Mouse (Mus musculus) adrenal gland, adult 8-10 months (tissue): ENCODE results near the gene Bfar. TPM values are rescaled to one million over a fixed set of nuclear protein-coding genes. Genes with fewer than 3 reads are reported as not detected.
"Not testable (repeated sequence)": the region's sequence is repeated elsewhere in the genome, so short reads cannot be mapped to it uniquely, and the experiment has no call there.

Source experiments
- DNase-seq: peaks from one replicate; pipeline ENCODE4 v3.0.0; 2022
- total RNA-seq, 4 experiments: library from RNA; stranded (reverse); gene quantifications; 2 replicates each; pipeline ENCODE4 v1.2.4; 2022

Gene Bfar
- total RNA-seq: 10 to 100 TPM; 43.5 to 62.5 (median 52.2) TPM

DNA sequence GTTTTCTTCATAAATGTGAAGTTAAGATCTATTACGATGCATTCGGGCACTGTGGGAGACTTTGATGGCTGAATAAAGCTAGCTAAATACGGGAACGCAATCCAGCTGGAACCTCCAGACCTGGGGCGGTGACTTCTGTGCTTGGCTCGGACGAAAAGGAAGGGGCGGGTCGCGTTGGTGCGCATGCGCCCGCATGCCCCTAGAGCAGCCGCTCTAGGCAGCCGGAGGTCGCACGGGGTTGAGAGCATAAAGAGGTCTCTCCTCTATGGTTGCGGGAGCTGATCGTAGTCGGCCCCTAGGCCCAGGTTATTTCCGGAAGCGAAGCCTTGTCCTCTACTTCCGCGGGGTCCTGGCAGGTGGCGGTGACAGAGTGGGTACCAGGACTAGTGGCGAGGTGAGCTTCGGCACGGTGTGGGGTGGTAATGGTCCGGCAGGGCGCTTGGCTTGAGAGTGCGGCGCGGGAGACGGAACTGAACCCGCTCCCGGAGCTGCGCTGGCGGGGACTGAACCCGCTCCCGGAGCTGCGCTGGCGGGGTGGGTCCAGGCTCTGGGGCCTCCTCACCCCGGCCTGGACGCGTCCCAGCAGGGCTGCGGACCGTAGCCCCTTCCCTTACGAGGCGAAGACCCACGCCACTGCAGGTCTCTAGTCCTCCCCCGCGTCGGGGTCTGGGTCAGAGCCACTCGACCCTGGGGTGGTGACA is at the start of gene Bfar, which contains the start of gene 3110001I22Rik:
Gene Bfar (plus strand): TSS at position 174 of the 701 bp plus-strand sequence.
Gene 3110001I22Rik (plus strand): TSS at position 245 of the 701 bp plus-strand sequence.
- peak; percentile 89 for DNase-seq

DNA sequence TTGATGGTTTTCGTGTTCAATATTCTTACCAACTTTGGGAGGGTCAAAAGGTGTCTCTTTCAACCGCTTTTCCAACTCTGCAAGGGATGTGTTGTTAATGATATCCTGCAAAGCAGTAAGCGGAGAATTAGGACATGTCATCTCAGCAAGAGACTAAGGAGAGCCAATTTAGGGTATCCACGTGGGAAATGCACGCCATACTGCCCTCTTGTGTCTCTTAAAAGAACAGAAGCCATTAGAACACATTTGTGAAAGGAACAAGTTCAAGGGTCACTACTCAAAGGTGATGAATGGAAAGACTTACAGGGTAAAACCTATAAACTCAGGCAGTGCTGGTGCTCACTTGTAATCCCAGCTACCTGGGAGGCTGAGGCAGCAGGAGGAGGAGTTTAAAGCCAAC is 43.3 kb upstream of the Bfar start:
- no peak for DNase-seq

DNA sequence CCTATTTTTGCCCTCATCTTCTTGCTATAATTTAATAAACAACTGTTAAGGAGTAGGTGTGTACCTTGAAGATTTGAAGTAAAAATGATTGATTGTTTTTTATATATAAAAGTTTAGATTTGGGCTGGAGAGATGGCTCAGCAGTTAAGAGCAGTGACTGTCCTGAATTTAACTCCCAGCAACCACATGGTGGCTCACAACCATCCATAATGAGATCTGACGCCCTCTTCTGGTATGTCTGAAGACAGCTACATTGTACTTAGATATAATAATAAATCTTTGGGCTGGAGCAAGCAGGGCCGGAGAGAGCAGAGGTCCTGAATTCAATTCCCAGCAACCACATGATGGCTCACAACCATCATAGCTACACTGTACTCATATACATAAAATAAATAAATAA is 33.5 kb upstream of the Bfar start:
- not testable (repeated sequence) for DNase-seq

DNA sequence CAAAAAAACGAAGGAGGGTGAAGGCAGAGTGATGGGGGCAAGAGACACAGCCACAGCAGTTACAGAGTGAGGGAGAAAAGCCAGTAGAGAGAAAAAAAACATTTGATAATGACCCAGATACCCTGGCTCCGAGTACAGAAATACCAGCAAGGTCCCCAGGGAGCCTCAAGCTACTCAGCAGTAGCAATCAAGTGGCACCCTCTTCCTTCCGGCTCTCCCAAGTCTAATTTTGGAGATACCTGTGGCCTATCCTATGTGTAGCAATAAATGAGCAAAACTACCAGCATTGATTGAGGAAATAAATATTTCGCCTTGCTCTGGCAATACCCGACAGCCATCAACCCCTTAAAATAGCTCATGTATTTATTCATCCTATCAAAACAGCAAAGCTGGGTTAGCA is 32.1 kb upstream of the Bfar start:
- no peak for DNase-seq

DNA sequence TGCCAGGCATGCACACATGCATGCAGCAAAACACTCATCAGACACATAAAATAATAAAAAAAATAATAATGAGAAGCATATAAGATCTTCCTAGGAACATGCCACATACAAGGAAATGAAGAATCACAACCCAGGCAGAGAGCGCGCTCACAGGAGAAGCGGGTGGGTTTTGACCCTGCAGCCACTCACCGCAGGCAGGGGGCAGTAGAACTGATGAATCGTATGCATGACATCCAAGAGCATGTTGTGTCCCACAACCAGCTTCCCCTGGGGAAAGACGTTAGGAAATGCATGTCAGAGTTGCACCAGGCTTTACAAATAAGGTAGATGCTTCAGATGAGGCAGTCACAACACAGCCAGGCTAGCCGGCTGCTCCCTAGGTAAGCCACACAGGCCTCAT is 31.6 kb upstream of the Bfar start:
- DNase-seq: no peak

DNA sequence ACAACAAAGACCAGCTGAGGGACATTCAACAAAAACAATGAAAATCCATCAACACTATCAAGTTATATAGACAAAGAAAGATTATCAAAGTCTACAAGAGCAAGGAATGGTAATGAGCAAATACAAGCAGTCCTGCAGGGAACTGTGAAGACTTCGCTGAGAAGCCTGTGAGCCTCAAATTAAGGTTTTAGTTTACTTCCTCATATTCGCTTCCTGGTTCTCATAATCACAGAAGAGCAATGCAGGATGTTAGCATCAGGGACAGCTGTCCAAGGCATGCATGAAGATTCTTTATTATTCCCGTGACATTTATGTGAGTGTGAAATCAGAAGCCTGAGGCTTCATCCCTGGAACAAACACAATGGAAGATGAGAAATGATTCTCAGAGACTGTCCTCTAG is 27.2 kb upstream of the Bfar start:
- no peak for DNase-seq

DNA sequence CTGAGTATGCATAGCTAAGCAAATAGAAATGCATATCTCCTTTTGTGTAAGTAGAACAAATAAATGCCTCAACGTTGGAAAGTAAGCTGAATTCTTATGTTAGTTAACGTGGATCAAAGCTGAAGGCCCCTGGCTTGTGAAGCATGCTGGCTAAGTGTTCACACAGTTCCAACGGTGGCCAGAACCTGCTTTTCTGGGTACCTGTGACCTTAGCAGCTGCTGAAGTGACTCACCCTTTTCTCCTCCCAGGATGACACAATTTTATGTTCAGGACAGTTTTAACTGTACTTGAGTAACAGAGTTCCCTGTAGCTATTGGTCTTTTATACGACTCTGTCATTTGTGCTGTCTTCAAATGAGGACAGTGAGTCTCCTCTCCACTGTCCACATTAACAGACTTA is 25.7 kb upstream of the Bfar start:
- DNase-seq: no peak

DNA sequence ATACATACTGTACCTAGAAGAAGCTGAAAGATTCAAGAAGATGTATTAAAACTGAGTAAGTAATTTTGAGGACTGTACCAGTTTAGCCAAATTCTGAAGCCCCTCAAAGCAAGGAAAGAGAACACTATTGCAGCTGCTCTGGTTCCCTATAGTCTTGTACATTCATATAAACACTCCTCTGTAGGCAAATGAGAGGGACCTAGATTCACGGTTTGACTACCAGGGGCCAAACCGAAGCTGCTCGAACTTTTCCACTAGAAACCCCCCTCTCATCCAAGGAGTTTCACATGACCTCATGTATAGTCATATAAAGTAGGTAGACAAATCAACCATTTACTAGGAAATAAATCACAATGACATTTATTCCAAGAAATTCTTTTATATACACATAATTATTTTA is 12.8 kb upstream of the Bfar start:
- no peak for DNase-seq

DNA sequence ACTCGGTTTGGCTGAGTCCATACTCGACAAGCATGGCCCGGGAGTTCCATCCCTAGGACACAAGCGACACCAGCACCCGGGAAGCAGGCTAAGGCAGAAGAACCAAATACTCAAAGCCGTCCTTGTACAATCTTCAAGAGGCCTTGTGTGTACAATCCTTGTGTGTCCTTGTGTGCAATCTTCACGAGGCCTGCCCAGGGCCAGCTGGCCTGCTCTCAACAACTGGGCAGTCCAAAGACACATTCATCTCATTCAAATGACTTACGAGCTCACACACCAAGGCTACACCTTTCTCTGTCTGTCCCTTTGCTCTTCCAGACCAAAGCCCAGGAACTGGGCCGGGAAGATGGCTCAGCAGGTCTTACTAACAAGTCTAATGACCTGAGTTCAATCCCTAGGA is 10.9 kb upstream of the Bfar start:
- peak; percentile 80 for DNase-seq

DNA sequence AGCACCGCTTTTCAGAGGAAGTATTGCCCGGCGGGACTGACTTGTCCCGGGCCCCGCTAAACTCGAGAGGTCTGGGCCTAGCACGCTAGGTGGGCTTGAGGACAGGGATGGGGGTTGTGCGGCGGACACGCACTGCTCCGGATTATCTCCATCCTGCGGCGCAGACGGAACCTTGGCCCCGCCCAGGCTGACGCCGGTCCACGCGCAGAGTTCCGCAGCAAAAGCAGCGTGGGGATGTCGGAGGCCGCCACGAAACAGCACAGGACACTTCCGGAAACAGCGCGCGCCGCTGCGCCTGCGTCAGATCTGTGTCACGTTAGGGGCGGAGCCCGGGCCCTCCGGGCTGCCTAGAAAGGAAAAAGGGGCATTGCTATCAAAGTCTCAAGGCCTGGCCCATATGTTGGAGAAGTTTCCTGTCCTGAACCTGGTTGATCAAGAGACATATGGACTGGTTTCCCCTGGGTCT is 3.7 kb upstream of the Bfar start, which contains the start of gene Parn:
Gene Parn (minus strand): TSS at position 293 of the 466 bp plus-strand sequence.
- peak; percentile 92 for DNase-seq

DNA sequence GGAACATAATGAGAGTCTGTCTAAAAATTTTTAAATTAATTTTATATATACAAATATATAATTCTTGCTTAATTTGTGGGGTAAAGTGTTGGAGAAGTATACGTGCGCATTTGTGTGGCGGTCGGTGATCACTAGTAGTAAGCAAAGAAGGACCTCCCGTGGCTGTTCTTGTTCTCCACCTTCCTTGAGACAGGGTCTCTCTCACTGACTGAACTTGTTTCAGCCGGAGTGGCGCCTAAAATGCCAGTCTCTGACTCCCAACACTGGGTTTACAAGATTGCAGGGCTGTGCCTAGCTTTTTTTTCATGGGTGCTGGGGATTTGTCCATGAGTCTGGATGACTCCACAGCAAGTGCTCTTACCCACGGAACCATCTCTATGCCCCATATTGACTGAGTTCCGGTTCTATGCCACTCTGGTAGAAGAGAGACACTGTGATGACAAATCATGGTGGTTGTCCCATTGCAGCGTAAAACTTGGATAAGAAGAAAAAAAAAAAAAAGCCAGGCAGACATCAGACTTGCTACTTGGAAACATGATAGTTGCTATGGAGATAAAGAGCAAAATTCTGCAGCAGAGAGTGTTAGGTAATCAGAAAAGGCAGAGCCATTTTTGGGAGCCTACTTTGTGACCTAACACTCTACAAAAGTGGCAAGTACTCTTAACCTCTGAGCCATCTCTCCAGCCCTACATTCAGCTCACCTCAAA is 3.1 kb upstream of the Bfar start:
- no peak for DNase-seq

DNA sequence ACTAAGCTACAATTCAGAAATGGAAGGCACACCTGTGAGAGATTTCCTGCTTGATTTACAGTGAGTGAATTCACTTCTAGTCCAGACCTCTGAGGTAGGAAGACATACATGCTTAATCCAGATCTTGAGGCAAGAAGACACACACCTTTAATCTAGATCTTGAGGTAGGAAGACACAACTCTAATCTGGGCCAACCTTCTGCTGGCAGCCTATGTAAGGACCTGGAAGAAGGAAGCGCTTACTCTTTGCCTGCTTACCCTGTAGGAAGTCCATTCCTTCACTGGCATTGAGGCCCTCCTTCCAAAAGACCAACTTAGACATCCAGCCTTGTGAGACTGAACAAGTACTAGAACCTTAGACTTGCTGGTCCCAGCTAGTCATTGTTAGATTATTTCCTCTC is 2.4 kb upstream of the Bfar start:
- no peak for DNase-seq

DNA sequence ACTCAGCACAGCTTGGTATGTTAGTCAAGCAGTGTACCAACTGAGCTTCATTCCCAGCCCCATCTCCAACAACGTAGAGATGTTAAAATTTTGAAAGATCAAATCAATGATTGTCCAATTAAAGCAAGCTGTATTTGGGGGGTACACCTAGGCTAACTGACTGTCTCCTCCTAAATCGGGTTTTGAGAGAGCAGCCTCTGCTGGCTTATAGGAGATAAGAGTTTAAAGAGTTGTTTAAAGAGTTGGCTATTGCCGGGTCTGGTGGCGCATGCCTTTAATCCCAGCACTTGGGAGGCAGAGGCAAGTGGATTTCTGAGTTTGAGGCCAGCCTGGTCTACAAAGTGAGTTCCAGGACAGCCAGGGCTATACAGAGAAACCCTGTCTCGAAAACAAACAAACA is 762 bp upstream of the Bfar start:
- not testable (repeated sequence) for DNase-seq

DNA sequence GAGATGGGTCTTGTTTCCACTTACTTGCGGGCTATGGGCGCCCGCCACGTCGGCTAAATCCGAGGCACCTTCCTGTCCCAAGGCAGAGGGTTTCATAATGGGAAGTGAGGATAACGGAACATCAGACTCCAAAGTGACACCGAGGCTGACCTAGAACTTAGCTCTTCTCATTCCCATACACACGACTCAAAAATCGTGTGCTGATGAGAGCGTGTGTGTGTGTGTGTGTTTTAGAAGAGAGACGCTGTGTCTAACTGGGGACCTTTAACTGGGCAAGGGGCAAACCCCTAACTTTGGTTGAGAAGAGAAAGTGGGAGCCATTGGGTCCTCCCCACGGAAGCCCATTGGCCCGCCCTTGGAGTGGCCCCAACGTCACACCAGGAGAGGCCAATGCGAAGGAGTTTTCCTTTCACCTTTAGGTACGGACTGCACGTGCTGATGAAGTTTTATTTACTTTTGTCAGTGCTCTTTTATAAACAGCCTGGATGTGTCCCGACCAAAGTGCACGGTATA is 784 bp downstream of the Bfar start:
- peak; percentile 59 for DNase-seq

DNA sequence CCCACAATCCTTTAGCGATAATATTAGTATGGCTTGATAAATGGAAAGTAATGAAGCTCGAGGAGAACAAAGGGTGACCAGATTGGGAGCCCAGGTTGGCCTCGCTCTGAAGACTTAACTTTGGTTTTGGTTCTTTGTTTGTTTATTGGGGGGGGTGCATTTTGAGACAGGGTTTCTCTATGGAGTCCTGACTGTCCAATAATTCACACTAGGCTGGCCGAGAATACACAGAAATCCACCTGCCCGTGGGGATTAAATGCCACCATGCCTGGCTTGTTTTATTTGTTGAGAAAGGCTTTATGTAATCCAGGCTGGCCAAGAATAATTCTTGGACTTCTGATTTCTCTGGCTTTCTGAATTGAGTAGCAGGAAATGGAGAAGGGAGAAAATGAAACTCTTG is 1.5 kb downstream of the Bfar start:
- DNase-seq: no peak

DNA sequence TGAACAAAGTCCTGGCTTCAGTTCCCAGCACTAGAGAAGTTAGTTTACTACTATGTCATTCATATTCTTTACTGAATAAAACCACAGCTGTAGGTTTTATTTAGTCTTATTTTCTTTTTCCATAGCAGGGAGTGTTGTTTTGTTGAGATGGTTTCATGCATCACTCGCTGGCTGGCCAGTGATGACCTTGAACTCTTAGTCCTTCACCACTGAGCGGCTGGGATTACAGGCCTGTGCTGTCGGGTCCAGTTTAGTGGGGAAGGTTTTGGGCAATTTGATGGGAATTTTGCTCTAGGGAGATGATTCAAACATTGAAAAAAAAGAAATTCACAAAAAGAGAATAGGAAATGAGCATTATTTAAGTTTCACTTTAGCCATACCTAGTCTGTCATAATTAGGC is 2.9 kb downstream of the Bfar start:
- peak; percentile 21 for DNase-seq

DNA sequence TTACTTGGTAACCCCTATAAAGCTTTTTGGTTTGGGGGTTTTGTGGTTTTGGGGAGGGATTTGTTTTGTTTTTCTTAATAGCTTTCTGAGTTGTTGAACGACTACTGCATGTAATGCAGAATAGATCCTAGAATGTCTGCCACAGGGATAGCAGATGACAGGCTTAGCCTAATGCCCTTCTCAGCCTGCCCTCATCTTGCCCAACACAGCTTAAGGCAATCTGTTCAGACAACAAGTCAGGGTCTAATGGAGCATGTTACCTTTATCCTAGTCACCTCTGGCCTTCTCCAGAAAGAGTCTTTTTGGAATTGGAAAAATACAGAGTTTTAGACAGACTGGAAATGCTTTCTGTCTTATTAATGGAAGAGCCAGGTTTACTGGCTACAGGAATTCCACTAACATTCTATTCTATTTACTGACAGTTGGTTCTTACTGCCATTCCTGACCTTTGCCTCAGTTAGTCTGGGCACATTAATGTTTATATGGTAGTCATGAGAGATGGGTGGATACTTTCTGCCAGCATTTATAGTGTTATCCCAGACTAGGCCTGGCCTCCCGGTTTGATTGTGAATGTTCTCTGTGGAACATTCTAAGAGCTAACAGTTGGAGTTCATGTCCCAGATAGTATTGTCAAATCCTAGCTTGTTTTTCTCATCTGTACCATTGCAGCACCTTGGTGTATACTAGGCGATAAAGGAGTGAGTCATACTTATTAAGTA is 7.1 kb downstream of the Bfar start:
- no peak for DNase-seq

DNA sequence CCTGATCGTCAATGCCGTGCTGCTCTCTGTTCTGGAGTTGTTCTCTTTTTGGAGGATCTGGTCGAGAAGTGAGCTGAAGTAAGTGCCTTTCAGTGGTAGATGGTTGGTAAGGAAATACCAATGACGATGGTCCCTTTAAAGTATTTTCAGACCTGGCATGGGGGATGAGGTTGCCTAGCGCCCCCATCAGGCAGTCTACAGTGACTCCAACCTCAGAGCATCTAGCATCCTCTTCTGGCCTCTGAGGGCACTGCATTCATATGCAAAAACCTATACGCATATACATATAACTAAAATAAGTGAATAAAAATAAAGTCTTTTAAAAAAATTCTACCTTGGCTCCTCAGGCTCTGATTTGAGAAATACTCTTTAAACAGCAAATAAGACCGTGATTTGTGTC is 27.3 kb downstream of the Bfar start:
- DNase-seq: no peak

DNA sequence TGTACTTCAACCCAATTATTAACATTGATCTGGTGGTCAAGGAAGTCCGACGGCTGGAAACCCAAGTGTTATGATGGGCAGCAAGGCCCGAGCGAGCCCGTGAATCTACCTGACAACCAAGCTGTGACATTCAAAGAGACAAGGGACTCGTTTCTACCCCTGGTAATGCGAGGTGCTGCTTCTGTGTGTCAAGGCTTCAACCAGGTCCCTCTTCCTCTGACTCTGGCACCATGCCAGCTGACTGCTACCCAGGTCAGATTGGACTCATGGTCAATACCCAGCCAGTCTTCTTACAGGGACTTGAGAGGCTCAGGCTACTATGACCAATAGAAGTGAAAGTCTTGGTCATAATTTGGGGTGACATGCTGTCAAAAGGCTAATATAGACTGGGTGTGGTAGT is 30.5 kb downstream of the Bfar start:
- peak; percentile 6 for DNase-seq

DNA sequence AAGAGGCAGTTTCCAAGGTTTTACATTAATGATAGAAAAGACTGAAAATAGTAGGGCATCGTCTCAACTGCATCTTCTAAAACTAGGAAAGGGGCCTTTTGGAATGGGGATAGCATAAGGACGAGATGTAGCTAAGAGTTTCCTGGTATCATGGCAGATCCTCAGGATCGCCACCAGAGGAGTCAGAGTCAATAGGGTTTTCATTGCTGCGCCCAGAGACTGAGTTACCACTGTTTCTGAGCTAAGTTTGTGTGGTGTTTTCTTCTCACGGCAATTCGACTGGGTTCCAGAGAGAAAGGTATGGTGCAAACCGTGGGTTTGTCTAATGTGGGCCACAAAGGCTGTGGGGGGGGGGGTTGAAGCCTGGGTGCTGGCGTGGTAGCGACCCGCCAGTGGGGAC is 33.0 kb downstream of the Bfar start:
- no peak for DNase-seq

DNA sequence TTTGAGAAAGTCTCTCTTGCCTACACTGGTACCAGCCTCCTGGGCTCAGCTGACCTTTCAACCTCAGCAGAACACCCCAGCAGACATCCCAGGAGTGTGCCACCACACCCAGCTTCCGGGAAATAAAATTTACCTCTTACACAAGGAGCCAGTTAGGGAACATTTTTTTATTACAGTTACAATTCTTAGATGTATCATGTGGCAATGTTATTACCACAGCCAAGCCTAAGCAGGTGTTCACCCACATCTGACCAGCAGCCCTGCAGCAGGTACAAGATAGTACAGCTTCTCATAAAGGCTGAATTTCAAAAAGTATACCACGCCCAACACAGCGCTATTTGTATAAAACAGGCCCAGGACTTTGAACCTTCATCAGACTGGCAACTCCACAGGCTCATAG is 43.3 kb downstream of the Bfar start:
- DNase-seq: no peak

DNA sequence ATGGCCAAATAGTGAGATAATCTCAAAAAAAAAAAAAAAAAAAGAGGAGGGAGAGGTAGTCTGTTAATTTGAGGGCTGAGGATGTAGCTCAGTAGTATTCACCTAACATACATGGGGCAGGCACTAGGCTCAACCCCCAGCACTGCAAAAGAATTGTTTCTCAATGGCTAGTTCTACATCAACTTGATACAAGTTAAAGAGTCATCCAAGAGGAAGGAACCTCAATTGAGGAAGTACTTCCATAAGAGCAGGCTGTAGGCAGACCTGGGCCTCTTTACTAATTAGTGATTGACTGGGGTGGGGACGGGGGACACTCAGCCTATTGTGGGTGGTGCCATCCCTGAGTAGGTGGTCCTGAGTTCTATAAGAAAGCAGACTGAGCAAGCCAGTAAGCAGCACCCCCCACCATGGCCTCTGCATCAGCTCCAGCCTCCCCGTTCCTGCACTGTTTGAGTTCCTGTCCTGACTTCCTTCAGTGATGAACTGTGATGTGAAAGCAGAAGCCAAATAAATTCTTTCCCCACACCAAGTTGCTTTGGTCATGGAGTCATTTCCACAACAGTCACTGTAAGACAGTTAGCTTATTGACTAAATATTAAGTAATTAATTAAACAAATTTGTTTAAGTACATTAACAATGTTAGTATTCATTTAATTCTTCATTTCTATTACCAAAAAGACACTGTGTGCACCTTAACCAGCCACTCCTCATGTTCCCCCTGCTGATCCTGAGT is 45.3 kb downstream of the Bfar start:
- DNase-seq: no peak
